25 mouse cellular contexts compared by ENCODE assay signal in the genomic region with DNA sequence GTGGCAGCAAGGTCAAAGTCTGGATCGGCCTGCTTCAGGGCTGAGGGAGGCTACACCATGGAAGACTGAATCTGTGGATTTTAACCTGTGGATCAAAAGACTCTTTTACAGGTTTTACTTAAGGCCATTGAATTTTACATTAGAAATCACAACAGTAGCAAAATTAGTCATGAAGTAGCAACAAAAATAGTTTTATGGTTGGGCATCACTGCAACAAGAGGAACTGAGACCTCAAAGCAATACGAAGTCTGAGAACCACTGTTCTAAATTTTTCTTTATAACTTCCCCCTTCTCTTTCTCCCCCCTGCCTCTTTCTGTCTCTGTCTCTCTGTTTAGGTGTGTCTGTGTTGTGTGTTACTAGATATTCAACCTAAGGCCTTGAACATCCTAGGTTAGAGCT. TPM values are rescaled to one million over a fixed set of nuclear protein-coding genes. Genes with fewer than 3 reads are reported as not detected.
"Had no signal": no experiment of that assay in that cellular context is flagged by ENCODE, and none has a peak within 500 bp of the region (broad histone marks: within the 10 kb centered on the region; RNA-seq: fewer than 3 reads in every experiment).

No protein-coding gene starts in this region.

- DNase-seq: cerebellum, adult 9-10 months; cerebellum, adult 9-11 months; cerebellum, postnatal 10 days; cerebellum, postnatal 14 days; cerebellum, postnatal 25 days; embryo, embryonic 11 days; forebrain, postnatal 0 days; gastrocnemius, adult 2 months; gastrocnemius, postnatal 10 days; gastrocnemius, postnatal 14 days; gastrocnemius, postnatal 25 days; gastrocnemius, postnatal 36 days; heart, adult 18-20 months; heart, adult 2 months had no signal

- H3K9ac ChIP-seq: embryonic facial prominence, embryonic 12.5 days; embryonic facial prominence, embryonic 13.5 days; embryonic facial prominence, embryonic 15.5 days; forebrain, embryonic 12.5 days; forebrain, embryonic 13.5 days; forebrain, embryonic 15.5 days; forebrain, postnatal 0 days had no signal

- H3K4me3 ChIP-seq: embryonic facial prominence, embryonic 10.5 days; embryonic facial prominence, embryonic 12.5 days; embryonic facial prominence, embryonic 13.5 days; embryonic facial prominence, embryonic 15.5 days; erythroblast, embryonic 14.5 days; forebrain, embryonic 10.5 days; forebrain, embryonic 12.5 days; forebrain, embryonic 13.5 days; forebrain, embryonic 15.5 days; gastrocnemius, adult 2 months; heart, adult 2 months had no signal

- H3K27ac ChIP-seq: embryonic facial prominence, embryonic 10.5 days; embryonic facial prominence, embryonic 12.5 days; embryonic facial prominence, embryonic 13.5 days; embryonic facial prominence, embryonic 15.5 days; forebrain, embryonic 10.5 days; forebrain, embryonic 12.5 days; forebrain, embryonic 13.5 days; forebrain, embryonic 15.5 days; gastrocnemius, adult 2 months; heart, adult 2 months had no signal

- H3K36me3 ChIP-seq: embryonic facial prominence, embryonic 10.5 days; embryonic facial prominence, embryonic 12.5 days; embryonic facial prominence, embryonic 13.5 days; embryonic facial prominence, embryonic 15.5 days; forebrain, embryonic 10.5 days; forebrain, embryonic 12.5 days; forebrain, embryonic 15.5 days had no signal

- H3K9me3 ChIP-seq: embryonic facial prominence, embryonic 10.5 days; embryonic facial prominence, embryonic 12.5 days; embryonic facial prominence, embryonic 13.5 days; embryonic facial prominence, embryonic 15.5 days; forebrain, embryonic 10.5 days; forebrain, embryonic 12.5 days; forebrain, embryonic 13.5 days; forebrain, embryonic 15.5 days had no signal

- H3K4me2 ChIP-seq: embryonic facial prominence, embryonic 12.5 days; embryonic facial prominence, embryonic 13.5 days; embryonic facial prominence, embryonic 15.5 days; forebrain, embryonic 12.5 days; forebrain, embryonic 13.5 days; forebrain, embryonic 15.5 days had no signal

- ATAC-seq: forebrain, embryonic 13.5 days; forebrain, embryonic 14.5 days; forebrain, embryonic 15.5 days; forebrain, embryonic 16.5 days; forebrain, postnatal 0 days had no signal

- H3K27me3 ChIP-seq: embryonic facial prominence, embryonic 12.5 days; embryonic facial prominence, embryonic 15.5 days; forebrain, embryonic 12.5 days; forebrain, embryonic 13.5 days; forebrain, embryonic 15.5 days had no signal

- H3K4me1 ChIP-seq: embryonic facial prominence, embryonic 10.5 days; embryonic facial prominence, embryonic 12.5 days; embryonic facial prominence, embryonic 13.5 days; embryonic facial prominence, embryonic 15.5 days; forebrain, embryonic 10.5 days; forebrain, embryonic 12.5 days; forebrain, embryonic 13.5 days; forebrain, embryonic 15.5 days had no signal

RNA-seq across cellular contexts. Expression of a gene that starts 11.2 kb away (rescaled TPM):
- polyA plus RNA-seq: erythroblast, embryonic 14.5 days had no signal
